ENCODE assay signal across 8 mouse cellular contexts in the genomic region with DNA sequence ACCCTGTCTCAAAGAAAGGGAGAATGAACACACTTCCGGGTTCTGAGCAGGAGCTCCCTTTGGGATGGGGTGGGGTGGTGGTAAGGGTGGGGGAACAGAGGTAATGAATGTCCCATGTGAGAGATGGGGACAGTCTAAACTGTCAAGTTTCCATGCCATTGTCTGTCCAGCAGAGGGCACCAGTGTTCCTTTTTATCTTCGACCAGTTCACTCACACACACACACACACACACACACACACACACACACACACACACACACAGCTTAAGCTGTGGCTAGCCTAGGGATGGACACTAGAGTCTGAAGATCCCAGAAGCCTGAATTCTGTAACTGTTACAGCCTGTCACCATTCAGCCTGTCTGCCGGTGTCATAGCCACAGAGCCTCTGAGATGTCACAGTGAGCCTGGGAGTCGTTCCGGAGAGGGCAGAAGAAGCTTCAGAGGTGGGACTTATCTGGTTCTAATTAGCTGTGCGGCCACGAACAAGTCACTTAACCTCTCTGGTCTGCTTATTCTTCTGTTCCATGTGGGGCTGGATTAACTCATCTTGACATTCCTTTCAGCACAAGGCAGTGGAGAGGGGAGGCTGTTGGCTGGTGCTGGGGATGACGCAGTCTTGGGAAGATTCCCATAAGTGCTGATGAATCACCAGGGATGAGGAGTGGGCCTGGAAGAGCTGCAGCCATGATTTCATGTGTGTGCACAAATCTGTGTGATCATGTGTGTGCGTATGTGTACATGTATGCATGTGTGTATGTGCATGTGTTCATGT.
DNase-seq lines count a peak whose midpoint lies in the region; ATAC-seq lines count a peak whose summit lies in the region.

No protein-coding gene starts in this region.

- no peak for ATAC-seq in forebrain, embryonic 14.5 days
- no peak for ATAC-seq in forebrain, embryonic 16.5 days
- ATAC-seq in monocyte, adult 5-6 weeks (replicated peaks; ENCODE audit: insufficient number of reproducible peaks, low FRiP score, low TSS enrichment, poor library complexity, severe bottlenecking): peak; percentile 49; the same call in 1 of the 2 replicates

- 0 out of 2 replicates have a peak, but pooled peaks cover 3% of the 10 kb centered on the region for H3K9me3 ChIP-seq in forebrain, embryonic 14.5 days (replicated peaks; ENCODE audit: control insufficient read depth, low read length)
- no peaks in the 10 kb centered on the region for H3K9me3 ChIP-seq in forebrain, embryonic 16.5 days (ENCODE audit: control insufficient read depth, low read length)

- DNase-seq in forebrain, embryonic 14.5 days (ENCODE audit: low spot score): peak; percentile 71
- peak; percentile 53 for DNase-seq in CD4-positive helper T cell, adult 2 months (ENCODE audit: low read depth, low spot score)
- peak; percentile 12 for DNase-seq in brain, embryonic 18.5 days (ENCODE audit: low read depth, low spot score)
- peak; percentile 77 for DNase-seq in heart, postnatal 4 days
- DNase-seq in left cerebral cortex, postnatal 10 days (ENCODE audit: extremely low spot score in 1 of 2, low spot score in 2 of 2): peak; percentile 8 to 76
- peak; percentile 85 for DNase-seq in testis, postnatal 10 days (ENCODE audit: low spot score)

- no peaks in the 10 kb centered on the region for H3K36me3 ChIP-seq in forebrain, embryonic 14.5 days (ENCODE audit: control insufficient read depth, insufficient read depth, low read length)
- no peaks in the 10 kb centered on the region for H3K36me3 ChIP-seq in forebrain, embryonic 16.5 days (ENCODE audit: control insufficient read depth, insufficient read depth)

- H3K27me3 ChIP-seq in forebrain, embryonic 14.5 days (replicated peaks; ENCODE audit: control insufficient read depth, insufficient read depth, low read length): no peaks in the 10 kb centered on the region
- no peaks in the 10 kb centered on the region for H3K27me3 ChIP-seq in forebrain, embryonic 16.5 days (replicated peaks; ENCODE audit: control insufficient read depth, insufficient read depth, low read length)

- 36% methylated on average over 9 of the region's 9 CpGs for WGBS in forebrain, embryonic 14.5 days
- 41% methylated on average over 9 of the region's 9 CpGs for WGBS in forebrain, embryonic 16.5 days

- no peak overlapping the region for H3K4me2 ChIP-seq in forebrain, embryonic 14.5 days (ENCODE audit: low read length)
- H3K4me2 ChIP-seq in forebrain, embryonic 16.5 days (ENCODE audit: low read length): no peak overlapping the region

- H3K9ac ChIP-seq in forebrain, embryonic 14.5 days (ENCODE audit: low read length): no peak overlapping the region
- no peak overlapping the region for H3K9ac ChIP-seq in forebrain, embryonic 16.5 days (replicated peaks; ENCODE audit: low read depth, low read length)

- no peak overlapping the region for H3K4me3 ChIP-seq in forebrain, embryonic 14.5 days (ENCODE audit: low read depth, low read length)
- H3K4me3 ChIP-seq in forebrain, embryonic 16.5 days (replicated peaks; ENCODE audit: low read length): no peak overlapping the region

- no peak overlapping the region for H3K27ac ChIP-seq in forebrain, embryonic 14.5 days (ENCODE audit: low read depth, low read length)
- H3K27ac ChIP-seq in forebrain, embryonic 16.5 days (ENCODE audit: low read length): no peak overlapping the region

- no peaks in the 10 kb centered on the region for H3K4me1 ChIP-seq in forebrain, embryonic 14.5 days (ENCODE audit: control insufficient read depth, insufficient read depth, low read length)
- H3K4me1 ChIP-seq in forebrain, embryonic 16.5 days (replicated peaks; ENCODE audit: control insufficient read depth, insufficient read depth, low read length): no peaks in the 10 kb centered on the region

- intact Hi-C loops in left cerebral cortex, postnatal 10 days (cut with DNase I): loop anchor here (1.0 to 10.0 kb wide), 2 partner anchors 271 to 693 kb away; no protein-coding TSS in a partner anchor

Comparison
In these comparisons a context has a peak if more than half of its experiments do, and no peak if none do; other contexts are left out.
1. DNase-seq: peak in every context shown above with its lines; median percentile 85 in testis, postnatal 10 days; 77 in heart, postnatal 4 days; 71 in forebrain, embryonic 14.5 days; 53 in CD4-positive helper T cell, adult 2 months; 42 in left cerebral cortex, postnatal 10 days; 12 in brain, embryonic 18.5 days.